Mouse (Mus musculus) hindbrain, embryonic 10.5 days (tissue): ENCODE data around the gene Asrgl1. TPM values are rescaled to one million over a fixed set of nuclear protein-coding genes. Genes with fewer than 3 reads are reported as not detected.

Experiments
- DNase-seq: peaks from one replicate; pipeline ENCODE4 v3.0.0-alpha.2; 2017; ENCODE audit warnings: low spot score
- H3K27ac ChIP-seq: fragments of 300-500 bp; sonication (generic); 2 replicates; pipeline ENCODE4 v1.5.1; 2016; ENCODE audit warnings: mild to moderate bottlenecking, moderate library complexity
- H3K27me3 ChIP-seq: fragments of 300-500 bp; sonication (generic); 2 replicates; pipeline ENCODE4 v1.6.1; 2016; ENCODE audit warnings: mild to moderate bottlenecking; ENCODE audit not compliant: poor library complexity, insufficient read depth, severe bottlenecking
- H3K36me3 ChIP-seq: fragments of 300-500 bp; sonication (generic); 2 replicates; pipeline ENCODE4 v1.6.1; 2016; ENCODE audit warnings: mild to moderate bottlenecking, moderate library complexity
- H3K4me1 ChIP-seq: fragments of 300-500 bp; sonication (generic); replicated peaks from 2 replicates; pipeline ENCODE4 v1.6.1; 2016; ENCODE audit warnings: mild to moderate bottlenecking
- H3K4me3 ChIP-seq: fragments of 300-500 bp; sonication (generic); 2 replicates; pipeline ENCODE4 v1.5.1; 2016; ENCODE audit warnings: mild to moderate bottlenecking, moderate library complexity
- H3K9me3 ChIP-seq: fragments of 300-500 bp; sonication (generic); 2 replicates; pipeline ENCODE4 v1.6.1; 2016; ENCODE audit warnings: mild to moderate bottlenecking, moderate library complexity
- WGBS: fragments of 180-500 bp; shearing (Covaris S2); methylation state at CpG from one replicate; pipeline ENCODE4 v1.1.7; 2016; 5-methylcytosine and 5-hydroxymethylcytosine counted together
- polyA plus RNA-seq: library from polyadenylated mRNA; unstranded; fragments of >200 nt; fragmentation: Nextera tagmentation; extraction: Ambion mirVana; gene quantifications from 2 replicates; pipeline ENCODE4 v1.2.1, GENCODE M21; 2016

Asrgl1 gene
- polyA plus RNA-seq, 1 experiment from 2014 or later: 12.9 TPM

DNA sequence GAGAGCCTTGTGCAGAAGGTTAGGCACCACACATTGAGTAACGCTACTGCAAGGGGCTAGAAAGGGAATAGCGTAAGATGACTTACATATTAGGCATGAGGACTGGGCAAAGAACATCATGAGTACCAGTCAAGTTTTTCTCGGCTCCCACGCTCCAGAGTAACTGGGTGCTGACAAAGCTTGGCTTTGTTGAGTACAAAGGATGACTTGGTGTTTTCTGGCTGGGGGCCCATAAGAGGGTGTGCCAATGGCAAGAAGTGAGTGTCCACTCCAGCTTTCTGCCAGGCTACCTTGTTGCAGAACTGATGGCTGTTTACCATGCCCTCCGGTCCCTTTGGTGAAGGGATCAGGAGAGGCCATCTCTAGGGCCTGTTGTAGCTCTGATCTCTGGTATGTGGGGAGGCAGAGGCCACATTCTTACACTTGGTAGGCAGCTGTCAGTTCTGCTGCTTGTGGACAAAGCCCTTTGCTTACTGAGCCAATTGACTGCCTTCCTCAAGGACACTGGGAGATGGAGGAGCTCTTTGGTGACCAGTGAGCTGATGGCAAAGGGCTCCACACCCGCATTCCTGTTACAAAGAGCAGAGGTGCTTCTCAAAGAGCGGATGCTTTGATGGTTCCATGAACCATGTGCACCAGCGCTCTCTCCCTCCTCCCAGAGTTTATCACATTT, 74.1 kb downstream of the Asrgl1 start:
- no peaks in the 10 kb centered on the region for H3K9me3 ChIP-seq
- peaks cover 10% of the 10 kb centered on the region for H3K4me1 ChIP-seq
- 87% methylated on average over 8 of the region's 8 CpGs for WGBS
- H3K27me3 ChIP-seq: no peaks in the 10 kb centered on the region
- no peaks in the 10 kb centered on the region for H3K36me3 ChIP-seq
- DNase-seq: no peak
- no peak overlapping the region for H3K4me3 ChIP-seq
- no peak overlapping the region for H3K27ac ChIP-seq

DNA sequence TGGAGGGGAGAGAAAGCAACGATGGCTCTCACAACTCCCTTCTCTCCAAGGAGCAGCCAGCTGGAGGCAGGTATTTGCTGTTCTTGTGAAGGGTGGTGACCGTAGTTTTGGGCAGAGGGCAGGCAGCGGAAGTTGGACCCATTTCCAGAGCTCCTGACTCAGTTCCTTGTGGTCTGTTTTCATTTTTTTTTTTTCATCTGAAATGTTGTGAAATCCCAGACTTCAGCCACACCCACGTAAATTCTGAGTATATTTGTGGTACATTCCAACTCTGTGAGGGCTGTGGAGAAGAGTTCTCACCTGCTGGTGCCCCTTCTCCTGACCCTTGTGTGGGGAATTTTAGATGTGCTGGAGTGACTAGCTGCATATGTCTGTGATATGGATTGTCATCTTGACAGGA, 75.3 kb downstream of the Asrgl1 start:
- DNase-seq: no peak
- no peak overlapping the region for H3K27ac ChIP-seq
- no peaks in the 10 kb centered on the region for H3K9me3 ChIP-seq
- no peaks in the 10 kb centered on the region for H3K36me3 ChIP-seq
- H3K27me3 ChIP-seq: no peaks in the 10 kb centered on the region
- no peak overlapping the region for H3K4me3 ChIP-seq
- WGBS: 74% methylated on average over 4 of the region's 4 CpGs
- H3K4me1 ChIP-seq: peaks cover 4% of the 10 kb centered on the region; the same call in 1 of the 2 replicates

Other genes starting within 250 kb of the Asrgl1 start
- 139 and 159 TPM in 2 replicates for gene 1810009A15Rik, start 246.8 kb downstream of the Asrgl1 start, polyA plus RNA-seq
- gene Gm49416, start 246.7 kb downstream of the Asrgl1 start, polyA plus RNA-seq: 0.22 TPM in 1 of 2 replicates, not detected in the other
- 56.4 and 60.3 TPM in 2 replicates for gene Ints5, start 242.6 kb downstream of the Asrgl1 start, polyA plus RNA-seq
- gene Ganab, start 237.6 kb downstream of the Asrgl1 start, polyA plus RNA-seq: 113 and 125 TPM in 2 replicates
- 63.1 and 78.0 TPM in 2 replicates for gene B3gat3, start 215.3 kb downstream of the Asrgl1 start, polyA plus RNA-seq
- gene Rom1, start 206.3 kb downstream of the Asrgl1 start, polyA plus RNA-seq: 3.4 and 4.2 TPM in 2 replicates
- 21.3 and 24.9 TPM in 2 replicates for gene Eml3, start 206.1 kb downstream of the Asrgl1 start, polyA plus RNA-seq
- 178 and 184 TPM in 2 replicates for gene Mta2, start 193.8 kb downstream of the Asrgl1 start, polyA plus RNA-seq
- 39.3 and 41.2 TPM in 2 replicates for gene Tut1, start 181.8 kb downstream of the Asrgl1 start, polyA plus RNA-seq
- gene Eef1g, start 168.6 kb downstream of the Asrgl1 start, polyA plus RNA-seq: 402 and 497 TPM in 2 replicates
- 8.1 and 11.0 TPM in 2 replicates for gene Ahnak, start 146.4 kb downstream of the Asrgl1 start, polyA plus RNA-seq
- gene Scgb1a1, start 47.7 kb downstream of the Asrgl1 start, polyA plus RNA-seq: not detected in 2 replicates